Mouse (Mus musculus) lung, adult 2 months (tissue): ENCODE measurements at regions not wholly inside any gene's neighbourhood (a gene's known extent, or its start where the extent isn't known, plus 50 kb on each side); places are given as distances from the start of the nearest gene placed in this dataset.

Source experiments
- DNase-seq: peaks from one replicate; pipeline ENCODE4 v3.0.0; 2022
- H3K4me1 ChIP-seq: fragments of 200-500 bp; 2 replicates; pipeline ENCODE4 v1.6.1; 2011; ENCODE audit warnings: low read length; ENCODE audit not compliant: control insufficient read depth, insufficient read depth
- H3K4me3 ChIP-seq: fragments of 200-500 bp; replicated peaks from 2 replicates; pipeline ENCODE3; 2011; ENCODE audit warnings: low read depth, mild to moderate bottlenecking, control low read depth, low read length; ENCODE audit errors: extremely low read depth
- CTCF ChIP-seq: fragments of 200-500 bp; IDR thresholded peaks from 2 replicates; pipeline ENCODE4 v1.5.1; 2011; ENCODE audit warnings: mild to moderate bottlenecking, low read length, control low read depth; ENCODE audit not compliant: insufficient read depth
- POLR2A ChIP-seq: fragments of 200-500 bp; IDR thresholded peaks from 2 replicates; pipeline ENCODE4 v1.6.1; 2011; ENCODE audit warnings: low read depth, mild to moderate bottlenecking, control low read depth, low read length, borderline replicate concordance; ENCODE audit errors: extremely low read depth
- WGBS: fragments of 180-500 bp; shearing (Covaris S2); methylation state at CpG from one replicate; pipeline ENCODE4 v1.1.7; 2018; 5-methylcytosine and 5-hydroxymethylcytosine counted together

GRCm38 (mm10) chr2:174566752-174567151 is 76.6 kb upstream of the Zfp831 start:
- no peaks in the 10 kb centered on the region for H3K4me1 ChIP-seq
- H3K4me3 ChIP-seq: no peak overlapping the region
- DNase-seq: no peak
- WGBS: 86% methylated on average over 4 of the region's 4 CpGs
- TF ChIP-seq POLR2A (no peak), CTCF (no peak)

- no peak overlapping the region for H3K4me3 ChIP-seq
- no peaks in the 10 kb centered on the region for H3K4me1 ChIP-seq
- DNase-seq: no peak
- WGBS: 70% methylated on average over 7 of the region's 7 CpGs
- TF ChIP-seq CTCF: no peak
- TF ChIP-seq POLR2A: no peak
Observed at GRCm38 (mm10) chr2:174574804-174575507, 68.4 kb upstream of the Zfp831 start.

- no peak for DNase-seq
- no peak overlapping the region for H3K4me3 ChIP-seq
- TF ChIP-seq POLR2A (no peak), CTCF (no peak)
- WGBS: 90% methylated on average over 6 of the region's 6 CpGs
- no peaks in the 10 kb centered on the region for H3K4me1 ChIP-seq
Observed at GRCm38 (mm10) chr2:174575546-174575945, 67.8 kb upstream of the Zfp831 start.

GRCm38 (mm10) chr2:174580906-174581703 is 62.2 kb upstream of the Zfp831 start:
- WGBS: 86% methylated on average over 5 of the region's 5 CpGs
- Histone ChIP-seq H3K4me3 (no peak overlapping the region), H3K4me1 (no peaks in the 10 kb centered on the region)
- no peak for TF ChIP-seq CTCF
- TF ChIP-seq POLR2A: no peak
- no peak for DNase-seq

- TF ChIP-seq CTCF: no peak
- no peak for TF ChIP-seq POLR2A
- 69% methylated on average over 2 of the region's 2 CpGs for WGBS
- no peak for DNase-seq
- no peaks in the 10 kb centered on the region for H3K4me1 ChIP-seq
- H3K4me3 ChIP-seq: no peak overlapping the region
Observed at GRCm38 (mm10) chr2:174584272-174584671, 59.1 kb upstream of the Zfp831 start.
